Mouse (Mus musculus): ENCODE results near the gene Ninj1. TPM values are rescaled to one million over a fixed set of nuclear protein-coding genes. Genes with fewer than 3 reads are reported as not detected.

Gene Ninj1
- polyA plus RNA-seq, 2 experiments = 29.0 to 43.7 TPM

- Histone ChIP-seq H3K27me3 (ENCODE audit: control insufficient read depth, insufficient read depth, low read length) (no peaks in the 10 kb centered on the region), H3K4me2 (ENCODE audit: low read depth) (no peak overlapping the region), H3K9ac (replicated peaks) (no peak overlapping the region), H3K36me3 (replicated peaks; ENCODE audit: control insufficient read depth, insufficient read depth, low read depth) (no peaks in the 10 kb centered on the region), H3K4me3 (ENCODE audit: insufficient read depth in 1 of 2, low read depth in 2 of 2, low read length in 2 of 2) (no peak overlapping the region), H3K9me3 (ENCODE audit: control insufficient read depth, low read length) (no peaks in the 10 kb centered on the region), H3K27ac (no peak overlapping the region), H3K4me1 (replicated peaks; ENCODE audit: control insufficient read depth in 2 of 2, insufficient read depth in 2 of 2, low read length in 1 of 2) (no peaks in the 10 kb centered on the region)
- no peak for ATAC-seq (ENCODE audit: insufficient read depth)
- no peak for DNase-seq (ENCODE audit: low read depth in 3 of 3, low spot score in 3 of 3)
- TF ChIP-seq EP300 (IDR thresholded peaks at IDR 0.05; ENCODE audit: low read depth) (no peak), CTCF (IDR thresholded peaks at IDR 0.05; ENCODE audit: low read depth) (no peak)
- WGBS (ENCODE audit: insufficient replicate concordance) = 73% methylated on average over 11 of the region's 11 CpGs
Measured at GRCm38 (mm10) chr13:49170623-49171022, 16.7 kb upstream of the Ninj1 start.

GRCm38 (mm10) chr13:49171729-49172128 lies 15.6 kb upstream of the Ninj1 start:
- no peaks in the 10 kb centered on the region for H3K9me3 ChIP-seq (ENCODE audit: control insufficient read depth, low read length)
- ATAC-seq (ENCODE audit: insufficient read depth) = no peak
- TF ChIP-seq EP300 (IDR thresholded peaks at IDR 0.05; ENCODE audit: low read depth) = no peak
- TF ChIP-seq CTCF (IDR thresholded peaks at IDR 0.05; ENCODE audit: low read depth) = no peak

GRCm38 (mm10) chr13:49172335-49172734 lies 14.9 kb upstream of the Ninj1 start:
- no peak for DNase-seq (ENCODE audit: low read depth in 3 of 3, low spot score in 3 of 3)
- no peak overlapping the region for H3K9ac ChIP-seq (replicated peaks)
- no peak overlapping the region for H3K4me3 ChIP-seq (ENCODE audit: insufficient read depth in 1 of 2, low read depth in 2 of 2, low read length in 2 of 2)
- ATAC-seq (ENCODE audit: insufficient read depth) = no peak
- no peaks in the 10 kb centered on the region for H3K9me3 ChIP-seq (ENCODE audit: control insufficient read depth, low read length)
- TF ChIP-seq CTCF (IDR thresholded peaks at IDR 0.05; ENCODE audit: low read depth) (no peak), EP300 (IDR thresholded peaks at IDR 0.05; ENCODE audit: low read depth) (no peak)
- H3K36me3 ChIP-seq (replicated peaks; ENCODE audit: control insufficient read depth, insufficient read depth, low read depth) = no peaks in the 10 kb centered on the region
- H3K4me2 ChIP-seq (ENCODE audit: low read depth) = no peak overlapping the region
- H3K27ac ChIP-seq = no peak overlapping the region
- WGBS (ENCODE audit: insufficient replicate concordance) = 74% methylated on average over 7 of the region's 7 CpGs
- no peaks in the 10 kb centered on the region for H3K4me1 ChIP-seq (replicated peaks; ENCODE audit: control insufficient read depth in 2 of 2, insufficient read depth in 2 of 2, low read length in 1 of 2)
- H3K27me3 ChIP-seq (ENCODE audit: control insufficient read depth, insufficient read depth, low read length) = no peaks in the 10 kb centered on the region

More at GRCm38 (mm10) chr13:49171729-49172128, 15.6 kb upstream of the Ninj1 start:
- no peak overlapping the region for H3K4me3 ChIP-seq (ENCODE audit: insufficient read depth in 1 of 2, low read depth in 2 of 2, low read length in 2 of 2)
- H3K9ac ChIP-seq (replicated peaks) = no peak overlapping the region
- no peaks in the 10 kb centered on the region for H3K36me3 ChIP-seq (replicated peaks; ENCODE audit: control insufficient read depth, insufficient read depth, low read depth)
- no peaks in the 10 kb centered on the region for H3K4me1 ChIP-seq (replicated peaks; ENCODE audit: control insufficient read depth in 2 of 2, insufficient read depth in 2 of 2, low read length in 1 of 2)
- no peak overlapping the region for H3K4me2 ChIP-seq (ENCODE audit: low read depth)
- H3K27me3 ChIP-seq (ENCODE audit: control insufficient read depth, insufficient read depth, low read length) = no peaks in the 10 kb centered on the region
- no peak overlapping the region for H3K27ac ChIP-seq
- 7% methylated on average over 1 of the region's 1 CpGs for WGBS (ENCODE audit: insufficient replicate concordance)
- DNase-seq (ENCODE audit: low read depth in 3 of 3, low spot score in 3 of 3) = no peak

- Histone ChIP-seq H3K4me2 (ENCODE audit: low read depth) (no peak overlapping the region), H3K36me3 (replicated peaks; ENCODE audit: control insufficient read depth, insufficient read depth, low read depth) (no peaks in the 10 kb centered on the region), H3K4me3 (ENCODE audit: insufficient read depth in 1 of 2, low read depth in 2 of 2, low read length in 2 of 2) (no peak overlapping the region), H3K9ac (replicated peaks) (no peak overlapping the region), H3K27ac (no peak overlapping the region), H3K27me3 (ENCODE audit: control insufficient read depth, insufficient read depth, low read length) (no peaks in the 10 kb centered on the region), H3K9me3 (ENCODE audit: control insufficient read depth, low read length) (no peaks in the 10 kb centered on the region), H3K4me1 (replicated peaks; ENCODE audit: control insufficient read depth in 2 of 2, insufficient read depth in 2 of 2, low read length in 1 of 2) (no peaks in the 10 kb centered on the region)
- no peak for TF ChIP-seq EP300 (IDR thresholded peaks at IDR 0.05; ENCODE audit: low read depth)
- TF ChIP-seq CTCF (IDR thresholded peaks at IDR 0.05; ENCODE audit: low read depth) = peak; percentile 94
- DNase-seq (ENCODE audit: low read depth in 3 of 3, low spot score in 3 of 3) = peak in 2 of 3 experiments; percentile 36 to 41
- peak; percentile 62 for ATAC-seq (ENCODE audit: insufficient read depth)
- 3% methylated on average over 12 of the region's 12 CpGs for WGBS (ENCODE audit: insufficient replicate concordance)
Measured at GRCm38 (mm10) chr13:49172971-49173596, 14.2 kb upstream of the Ninj1 start.

GRCm38 (mm10) chr13:49175509-49175908 lies 11.8 kb upstream of the Ninj1 start:
- Histone ChIP-seq H3K36me3 (replicated peaks; ENCODE audit: control insufficient read depth, insufficient read depth, low read depth) (no peaks in the 10 kb centered on the region), H3K9ac (replicated peaks) (no peak overlapping the region), H3K4me2 (ENCODE audit: low read depth) (no peak overlapping the region), H3K27me3 (ENCODE audit: control insufficient read depth, insufficient read depth, low read length) (no peaks in the 10 kb centered on the region), H3K4me3 (ENCODE audit: insufficient read depth in 1 of 2, low read depth in 2 of 2, low read length in 2 of 2) (no peak overlapping the region), H3K9me3 (ENCODE audit: control insufficient read depth, low read length) (no peaks in the 10 kb centered on the region), H3K4me1 (replicated peaks; ENCODE audit: control insufficient read depth in 2 of 2, insufficient read depth in 2 of 2, low read length in 1 of 2) (no peaks in the 10 kb centered on the region), H3K27ac (no peak overlapping the region)
- DNase-seq (ENCODE audit: low read depth in 3 of 3, low spot score in 3 of 3) (no peak), ATAC-seq (ENCODE audit: insufficient read depth) (no peak)
- 71% methylated on average over 10 of the region's 10 CpGs for WGBS (ENCODE audit: insufficient replicate concordance)
- TF ChIP-seq CTCF (IDR thresholded peaks at IDR 0.05; ENCODE audit: low read depth) (no peak), EP300 (IDR thresholded peaks at IDR 0.05; ENCODE audit: low read depth) (no peak)
